Mouse (Mus musculus) bone marrow, adult 2 months (tissue): Measurements from ENCODE around the gene Hist1h3e.

Source experiments
- CTCF ChIP-seq: fragments of 200-500 bp; IDR thresholded peaks from 2 replicates; pipeline ENCODE4 v1.5.1; 2011; ENCODE audit warnings: low read length, control low read depth; ENCODE audit not compliant: control insufficient read depth, insufficient read depth
- POLR2A ChIP-seq: fragments of 200-500 bp; IDR thresholded peaks from 2 replicates; pipeline ENCODE4 v1.6.1; 2011; ENCODE audit warnings: low read depth, mild to moderate bottlenecking, control low read depth, low read length, borderline replicate concordance; ENCODE audit not compliant: control insufficient read depth

DNA sequence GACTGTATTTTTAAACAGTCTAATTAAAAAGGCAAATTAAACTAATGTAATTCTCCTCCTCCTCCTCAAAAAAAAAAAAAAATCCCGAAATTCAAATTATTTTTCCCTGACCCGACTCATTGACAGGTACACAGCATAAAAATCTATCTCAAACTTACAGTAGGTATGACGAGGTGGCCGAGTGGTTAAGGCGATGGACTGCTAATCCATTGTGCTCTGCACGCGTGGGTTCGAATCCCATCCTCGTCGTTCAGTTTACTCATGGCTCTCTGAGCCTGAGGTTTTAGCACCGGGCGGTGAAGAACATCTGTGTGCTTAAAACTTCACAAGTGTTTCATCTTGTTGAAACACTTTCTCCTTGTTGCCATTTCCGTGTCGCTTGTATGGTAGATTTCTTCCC lies 40.5 kb downstream of the Hist1h3e start:
- TF ChIP-seq POLR2A: no peak
- no peak for TF ChIP-seq CTCF
